Mouse (Mus musculus) bone marrow macrophage, adult 2 months (primary cell): Measurements from ENCODE around the gene Tdrd9.

Source experiments
- CTCF ChIP-seq: IDR thresholded peaks from 2 replicates; pipeline ENCODE4 v1.5.1; 2012; ENCODE audit warnings: low read depth, mild to moderate bottlenecking, low read length, moderate library complexity
- POLR2A ChIP-seq: IDR thresholded peaks from 2 replicates; pipeline ENCODE4 v1.6.1; 2012; ENCODE audit warnings: mild to moderate bottlenecking, low read depth, low read length, borderline replicate concordance

DNA sequence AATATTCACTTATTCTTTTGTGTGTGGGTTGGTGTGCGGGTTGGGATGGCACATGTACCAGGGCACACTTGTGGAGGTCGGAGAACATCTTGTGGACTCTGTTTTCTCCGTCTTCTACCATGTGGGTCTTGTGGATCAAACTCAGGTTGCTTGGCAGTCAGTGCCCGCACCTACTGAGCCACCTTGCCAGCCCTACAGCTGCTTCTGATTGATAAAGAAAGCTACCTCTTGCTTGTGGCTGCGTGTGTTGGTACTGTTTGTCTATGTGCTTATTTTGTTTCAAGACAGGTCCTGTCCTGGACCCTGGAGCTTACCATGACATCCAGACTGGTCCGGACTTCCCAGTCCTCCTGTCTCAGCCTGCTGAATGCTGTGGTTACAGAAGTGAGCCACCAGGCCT, 48.2 kb upstream of the Tdrd9 start:
- no peak for TF ChIP-seq CTCF
- no peak for TF ChIP-seq POLR2A
